Mouse (Mus musculus): ENCODE results near the gene Jak3.

GRCm38 (mm10) chr8:71670621-71671548 lies 5.2 kb upstream of the Jak3 start:
- TF ChIP-seq CTCF (IDR thresholded peaks at IDR 0.05; ENCODE audit: extremely low read depth, insufficient read depth, insufficient read length, insufficient replicate concordance) (no peak), POLR2A (IDR thresholded peaks at IDR 0.05; ENCODE audit: low read depth, low read length) (no peak)

Measured in spleen, adult 2 months (tissue).